Mouse (Mus musculus) testis, adult 2 months (tissue): ENCODE results near the gene Me1.

Source experiments
- CTCF ChIP-seq: fragments of 200-500 bp; IDR thresholded peaks from 2 replicates; pipeline ENCODE4 v1.5.1; 2012; ENCODE audit warnings: low read depth, mild to moderate bottlenecking, inconsistent platforms, low read length, moderate library complexity; ENCODE audit not compliant: control insufficient read depth, insufficient read depth, insufficient replicate concordance
- POLR2A ChIP-seq: fragments of 200-500 bp; IDR thresholded peaks from 2 replicates; pipeline ENCODE4 v1.6.1; 2012; ENCODE audit warnings: low read depth, mild to moderate bottlenecking, inconsistent platforms, low read length, moderate library complexity; ENCODE audit not compliant: control insufficient read depth

GRCm38 (mm10) chr9:86701264-86701663, 5.5 kb upstream of the Me1 start:
- no peak for TF ChIP-seq CTCF
- no peak for TF ChIP-seq POLR2A
